13 mouse cellular contexts compared by ENCODE assay signal in genomic region chr6:114199200-114199845, GRCm38 (mm10).
DNase-seq lines count a peak whose midpoint lies in the region; ATAC-seq and TF ChIP-seq lines count a peak whose summit lies in the region.
"Had no signal": no experiment of that assay in that cellular context is flagged by ENCODE, and none has a peak within 500 bp of the region (broad histone marks: within the 10 kb centered on the region; RNA-seq: fewer than 3 reads in every experiment).

No protein-coding gene starts in this region.

- DNase-seq in forebrain, postnatal 0 days = peak; percentile 59
- no peak for DNase-seq in forebrain, embryonic 10.5 days (ENCODE audit: extremely low spot score, low spot score)
- DNase-seq in liver, postnatal 0 days = no peak
- DNase-seq in ES-CJ7 (ENCODE audit: low read depth, low spot score) = peak; percentile 35
- peak; percentile 5 for DNase-seq in embryonic facial prominence, embryonic 14.5 days (ENCODE audit: low spot score)
- no peak for DNase-seq in limb, embryonic 10.5 days (ENCODE audit: low spot score)
- DNase-seq in adrenal gland, postnatal 14 days = no peak
- DNase-seq: kidney, adult 18-20 months; thymus, adult 18-20 months had no signal

- peak; percentile 52 for TF ChIP-seq CTCF in forebrain, postnatal 0 days (IDR thresholded peaks at IDR 0.05; ENCODE audit: low read depth)
- 0 out of 2 replicates have a peak, but pooled peaks have one; percentile 22 for TF ChIP-seq CTCF in liver, postnatal 0 days (IDR thresholded peaks at IDR 0.05; ENCODE audit: low read depth)

- H3K36me3 ChIP-seq in forebrain, postnatal 0 days (ENCODE audit: insufficient read depth) = peaks cover 8% of the 10 kb centered on the region; the same call in 1 of the 2 replicates
- H3K36me3 ChIP-seq in forebrain, embryonic 10.5 days (replicated peaks) = no peaks in the 10 kb centered on the region
- no peaks in the 10 kb centered on the region for H3K36me3 ChIP-seq in liver, postnatal 0 days (replicated peaks; ENCODE audit: insufficient read depth, low read length)
- no peaks in the 10 kb centered on the region for H3K36me3 ChIP-seq in liver, embryonic 12.5 days
- H3K36me3 ChIP-seq in embryonic facial prominence, embryonic 14.5 days (ENCODE audit: control insufficient read depth, insufficient read depth, low read length) = no peaks in the 10 kb centered on the region
- no peaks in the 10 kb centered on the region for H3K36me3 ChIP-seq in limb, embryonic 10.5 days
- H3K36me3 ChIP-seq: G1E; limb, embryonic 15.5 days had no signal

- no peak overlapping the region for H3K27ac ChIP-seq in forebrain, postnatal 0 days (ENCODE audit: low read depth, low read length)
- no peak overlapping the region for H3K27ac ChIP-seq in forebrain, embryonic 10.5 days
- no peak overlapping the region for H3K27ac ChIP-seq in liver, postnatal 0 days (ENCODE audit: low read depth)
- H3K27ac ChIP-seq in liver, embryonic 12.5 days = no peak overlapping the region
- H3K27ac ChIP-seq in embryonic facial prominence, embryonic 14.5 days (replicated peaks; ENCODE audit: low read depth, low read length) = no peak overlapping the region
- H3K27ac ChIP-seq in limb, embryonic 10.5 days = no peak overlapping the region
- H3K27ac ChIP-seq: limb, embryonic 15.5 days had no signal

- no peaks in the 10 kb centered on the region for H3K9me3 ChIP-seq in forebrain, postnatal 0 days (ENCODE audit: low read length)
- no peaks in the 10 kb centered on the region for H3K9me3 ChIP-seq in forebrain, embryonic 10.5 days
- H3K9me3 ChIP-seq in liver, postnatal 0 days (ENCODE audit: low read length) = no peaks in the 10 kb centered on the region
- no peaks in the 10 kb centered on the region for H3K9me3 ChIP-seq in liver, embryonic 12.5 days (replicated peaks)
- no peaks in the 10 kb centered on the region for H3K9me3 ChIP-seq in embryonic facial prominence, embryonic 14.5 days (ENCODE audit: control insufficient read depth, low read length)
- H3K9me3 ChIP-seq in limb, embryonic 10.5 days (replicated peaks) = no peaks in the 10 kb centered on the region
- H3K9me3 ChIP-seq: limb, embryonic 15.5 days had no signal

- WGBS in forebrain, postnatal 0 days = 35% methylated on average over 9 of the region's 9 CpGs
- WGBS in forebrain, embryonic 10.5 days = 61% methylated on average over 9 of the region's 9 CpGs
- 55% methylated on average over 9 of the region's 9 CpGs for WGBS in liver, postnatal 0 days (ENCODE audit: insufficient replicate concordance)
- WGBS in liver, embryonic 12.5 days (ENCODE audit: insufficient replicate concordance) = 45% methylated on average over 9 of the region's 9 CpGs
- whole genome bisulfite sequencing in embryonic facial prominence, embryonic 14.5 days = 58% methylated on average over 9 of the region's 9 CpGs
- 66% methylated on average over 9 of the region's 9 CpGs for WGBS in limb, embryonic 10.5 days

- H3K27me3 ChIP-seq in forebrain, postnatal 0 days (ENCODE audit: insufficient read depth, low read length) = no peaks in the 10 kb centered on the region
- H3K27me3 ChIP-seq in forebrain, embryonic 10.5 days (ENCODE audit: poor library complexity, severe bottlenecking) = peaks cover 15% of the 10 kb centered on the region; the same call in 1 of the 2 replicates
- no peaks in the 10 kb centered on the region for H3K27me3 ChIP-seq in liver, postnatal 0 days (ENCODE audit: insufficient read depth, low read length)
- H3K27me3 ChIP-seq in liver, embryonic 12.5 days (replicated peaks) = no peaks in the 10 kb centered on the region
- H3K27me3 ChIP-seq in embryonic facial prominence, embryonic 14.5 days (replicated peaks; ENCODE audit: control insufficient read depth, insufficient read depth, low read length) = no peaks in the 10 kb centered on the region
- H3K27me3 ChIP-seq in limb, embryonic 10.5 days (ENCODE audit: low read depth, poor library complexity, severe bottlenecking) = no peaks in the 10 kb centered on the region
- H3K27me3 ChIP-seq: limb, embryonic 15.5 days had no signal

- H3K4me2 ChIP-seq in forebrain, postnatal 0 days (ENCODE audit: low read depth) = no peak overlapping the region
- no peak overlapping the region for H3K4me2 ChIP-seq in liver, postnatal 0 days (ENCODE audit: low read depth, low read length)
- H3K4me2 ChIP-seq in liver, embryonic 12.5 days = no peak overlapping the region
- no peak overlapping the region for H3K4me2 ChIP-seq in embryonic facial prominence, embryonic 14.5 days (ENCODE audit: low read depth, low read length)
- H3K4me2 ChIP-seq: limb, embryonic 15.5 days had no signal

- H3K4me3 ChIP-seq in forebrain, postnatal 0 days (ENCODE audit: low read depth, low read length) = no peak overlapping the region
- H3K4me3 ChIP-seq in forebrain, embryonic 10.5 days = no peak overlapping the region
- H3K4me3 ChIP-seq in liver, postnatal 0 days (ENCODE audit: low read depth, low read length) = no peak overlapping the region
- H3K4me3 ChIP-seq in liver, embryonic 12.5 days = no peak overlapping the region
- no peak overlapping the region for H3K4me3 ChIP-seq in embryonic facial prominence, embryonic 14.5 days (ENCODE audit: low read depth, low read length)
- no peak overlapping the region for H3K4me3 ChIP-seq in limb, embryonic 10.5 days
- H3K4me3 ChIP-seq: erythroblast, embryonic 14.5 days; limb, embryonic 15.5 days had no signal

- no peak overlapping the region for H3K9ac ChIP-seq in forebrain, postnatal 0 days
- no peak overlapping the region for H3K9ac ChIP-seq in liver, postnatal 0 days (replicated peaks)
- H3K9ac ChIP-seq in liver, embryonic 12.5 days = no peak overlapping the region
- no peak overlapping the region for H3K9ac ChIP-seq in embryonic facial prominence, embryonic 14.5 days (ENCODE audit: low read depth, low read length)
- H3K9ac ChIP-seq: limb, embryonic 15.5 days had no signal

- TF ChIP-seq EP300 in liver, postnatal 0 days (IDR thresholded peaks at IDR 0.05; ENCODE audit: low read depth) = no peak

- no peak for ATAC-seq in forebrain, postnatal 0 days
- ATAC-seq in liver, postnatal 0 days = no peak
- no peak for ATAC-seq in liver, embryonic 12.5 days
- ATAC-seq in embryonic facial prominence, embryonic 14.5 days (ENCODE audit: low read depth) = no peak

- no peaks in the 10 kb centered on the region for H3K4me1 ChIP-seq in forebrain, postnatal 0 days (ENCODE audit: insufficient read depth)
- H3K4me1 ChIP-seq in forebrain, embryonic 10.5 days = no peaks in the 10 kb centered on the region
- no peaks in the 10 kb centered on the region for H3K4me1 ChIP-seq in liver, postnatal 0 days (ENCODE audit: insufficient read depth)
- no peaks in the 10 kb centered on the region for H3K4me1 ChIP-seq in liver, embryonic 12.5 days
- no peaks in the 10 kb centered on the region for H3K4me1 ChIP-seq in embryonic facial prominence, embryonic 14.5 days (ENCODE audit: control insufficient read depth, insufficient read depth, low read length)
- H3K4me1 ChIP-seq in limb, embryonic 10.5 days = no peaks in the 10 kb centered on the region
- H3K4me1 ChIP-seq: limb, embryonic 15.5 days had no signal

Comparison
In these comparisons a context has a peak if more than half of its experiments do, and no peak if none do; other contexts are left out.
1. DNase-seq: peak in forebrain, postnatal 0 days (single experiment), ES-CJ7 (single experiment) and embryonic facial prominence, embryonic 14.5 days (single experiment); none in forebrain, embryonic 10.5 days (single experiment), liver, postnatal 0 days (single experiment), limb, embryonic 10.5 days (single experiment) and adrenal gland, postnatal 14 days (single experiment).